Mouse (Mus musculus) heart, embryonic 11.5 days (tissue): ENCODE results near the gene Cdhr2. TPM values are rescaled to one million over a fixed set of nuclear protein-coding genes. Genes with fewer than 3 reads are reported as not detected.

Source experiments
- ATAC-seq: fragments of 200-750 bp; cut with Nextera tagmentation; replicated peaks from 2 replicates; pipeline ENCODE4 v1.8.0; 2017; ENCODE audit warnings: moderate library complexity; ENCODE audit not compliant: insufficient number of reproducible peaks, low FRiP score, low TSS enrichment
- H3K27ac ChIP-seq: fragments of 300-500 bp; sonication (generic); 2 replicates; pipeline ENCODE4 v1.5.1; 2014; ENCODE audit warnings: mild to moderate bottlenecking, low read depth, low read length
- H3K27me3 ChIP-seq: fragments of 300-500 bp; sonication (generic); 2 replicates; pipeline ENCODE4 v1.6.1; 2014; ENCODE audit warnings: mild to moderate bottlenecking, low read length, mixed read lengths; ENCODE audit not compliant: control insufficient read depth, insufficient read depth
- H3K36me3 ChIP-seq: fragments of 300-500 bp; sonication (generic); 2 replicates; pipeline ENCODE4 v1.6.1; 2014; ENCODE audit warnings: mild to moderate bottlenecking, low read length, moderate library complexity, mixed read lengths; ENCODE audit not compliant: control insufficient read depth, insufficient read depth
- H3K4me1 ChIP-seq: fragments of 300-500 bp; sonication (generic); 2 replicates; pipeline ENCODE4 v1.6.1; 2014; ENCODE audit warnings: low read length; ENCODE audit not compliant: control insufficient read depth, insufficient read depth
- H3K4me2 ChIP-seq: fragments of 300-500 bp; sonication (generic); 2 replicates; pipeline ENCODE4 v1.6.1; 2014; ENCODE audit warnings: mild to moderate bottlenecking, moderate library complexity
- H3K4me3 ChIP-seq: fragments of 300-500 bp; sonication (generic); 2 replicates; pipeline ENCODE4 v1.5.1; 2014; ENCODE audit warnings: low read depth, low read length
- H3K9ac ChIP-seq: fragments of 300-500 bp; sonication (generic); 2 replicates; pipeline ENCODE4 v1.6.1; 2014; ENCODE audit warnings: mild to moderate bottlenecking, low read depth, low read length, moderate library complexity
- H3K9me3 ChIP-seq: fragments of 300-500 bp; sonication (generic); replicated peaks from 2 replicates; pipeline ENCODE4 v1.6.1; 2016; ENCODE audit warnings: low read length; ENCODE audit not compliant: control insufficient read depth
- WGBS: fragments of 180-500 bp; shearing (Covaris S2); extraction: QIAGEN DNeasy Blood & Tissue Kit; methylation state at CpG from one replicate; pipeline ENCODE4 v1.1.7; 2014; ENCODE audit not compliant: insufficient replicate concordance; 5-methylcytosine and 5-hydroxymethylcytosine counted together
- polyA plus RNA-seq: library from polyadenylated mRNA; unstranded; fragments of >200 nt; fragmentation: Nextera tagmentation; extraction: Ambion mirVana; gene quantifications from 2 replicates; pipeline ENCODE4 v1.2.1, GENCODE M21; 2014

Cdhr2 gene
- polyA plus RNA-seq, 1 experiment from 2014 or later = 0.04 TPM

GRCm38 (mm10) chr13:54702507-54702906, 1.2 kb downstream of the Cdhr2 start:
- H3K27me3 ChIP-seq = no peaks in the 10 kb centered on the region; the same call in 1 of the 2 replicates
- no peak overlapping the region for H3K4me2 ChIP-seq
- ATAC-seq = no peak
- H3K9me3 ChIP-seq = no peaks in the 10 kb centered on the region
- no peak overlapping the region for H3K4me3 ChIP-seq
- no peak overlapping the region for H3K27ac ChIP-seq
- H3K36me3 ChIP-seq = no peaks in the 10 kb centered on the region
- no peak overlapping the region for H3K9ac ChIP-seq
- H3K4me1 ChIP-seq = no peaks in the 10 kb centered on the region
- WGBS = 59% methylated on average over 7 of the region's 7 CpGs

GRCm38 (mm10) chr13:54704890-54705289, 3.6 kb downstream of the Cdhr2 start:
- H3K27ac ChIP-seq = no peak overlapping the region
- no peak overlapping the region for H3K4me2 ChIP-seq
- 53% methylated on average over 6 of the region's 6 CpGs for WGBS
- H3K4me3 ChIP-seq = no peak overlapping the region
- H3K4me1 ChIP-seq = no peaks in the 10 kb centered on the region
- no peaks in the 10 kb centered on the region; the same call in 1 of the 2 replicates for H3K27me3 ChIP-seq
- no peak overlapping the region for H3K9ac ChIP-seq
- no peak for ATAC-seq
- H3K36me3 ChIP-seq = no peaks in the 10 kb centered on the region
- no peaks in the 10 kb centered on the region for H3K9me3 ChIP-seq

DNA sequence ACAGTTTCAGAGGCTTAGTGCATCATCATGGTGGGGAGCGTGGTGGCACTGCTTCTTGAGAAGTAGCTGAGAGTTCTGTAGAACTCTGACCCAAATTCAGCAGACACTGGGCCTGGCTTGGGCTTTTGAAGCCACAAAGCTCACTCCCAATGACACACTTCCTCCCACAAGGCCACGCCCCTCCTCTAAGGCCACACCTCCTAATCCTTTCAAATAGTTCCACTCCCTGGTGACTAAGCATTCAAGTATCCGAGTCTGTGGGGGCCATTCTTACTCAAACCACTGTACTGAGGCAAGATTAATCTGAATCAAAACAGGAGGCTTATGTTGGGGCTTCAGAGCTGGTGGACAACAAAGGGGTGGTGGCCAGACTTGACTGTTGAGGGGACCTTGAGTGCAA, 9.6 kb downstream of the Cdhr2 start:
- Histone ChIP-seq H3K27me3 (peaks cover under 1% of the 10 kb centered on the region), H3K27ac (no peak overlapping the region), H3K9me3 (no peaks in the 10 kb centered on the region), H3K9ac (no peak overlapping the region), H3K36me3 (no peaks in the 10 kb centered on the region), H3K4me1 (no peaks in the 10 kb centered on the region), H3K4me3 (no peak overlapping the region), H3K4me2 (no peak overlapping the region)
- no peak for ATAC-seq
- WGBS = 72% methylated on average over 3 of the region's 3 CpGs

DNA sequence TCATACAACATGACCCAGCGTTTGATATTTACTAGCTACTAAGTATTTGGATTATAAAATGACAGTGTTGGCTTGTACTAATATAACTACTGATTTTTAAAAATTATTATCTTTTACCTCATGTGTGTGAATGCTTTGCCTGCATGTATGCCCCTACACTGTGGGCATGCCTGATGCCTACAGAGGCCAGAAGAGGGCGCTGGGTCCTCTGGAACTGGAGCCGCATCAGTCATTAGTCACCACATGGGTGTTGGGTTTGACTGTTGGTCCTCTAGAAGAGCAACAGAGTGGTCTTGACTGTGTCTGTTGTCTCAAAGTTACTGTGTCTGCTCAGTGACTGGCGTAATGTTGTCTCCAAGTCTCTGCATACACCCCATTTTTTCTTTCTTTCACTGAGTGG, 13.1 kb downstream of the Cdhr2 start:
- Histone ChIP-seq H3K4me3 (no peak overlapping the region), H3K9ac (no peak overlapping the region), H3K27me3 (peaks cover 6% of the 10 kb centered on the region), H3K36me3 (no peaks in the 10 kb centered on the region), H3K4me2 (no peak overlapping the region), H3K9me3 (no peaks in the 10 kb centered on the region), H3K4me1 (no peaks in the 10 kb centered on the region), H3K27ac (no peak overlapping the region)
- no peak for ATAC-seq
- 37% methylated on average over 4 of the region's 4 CpGs for WGBS

DNA sequence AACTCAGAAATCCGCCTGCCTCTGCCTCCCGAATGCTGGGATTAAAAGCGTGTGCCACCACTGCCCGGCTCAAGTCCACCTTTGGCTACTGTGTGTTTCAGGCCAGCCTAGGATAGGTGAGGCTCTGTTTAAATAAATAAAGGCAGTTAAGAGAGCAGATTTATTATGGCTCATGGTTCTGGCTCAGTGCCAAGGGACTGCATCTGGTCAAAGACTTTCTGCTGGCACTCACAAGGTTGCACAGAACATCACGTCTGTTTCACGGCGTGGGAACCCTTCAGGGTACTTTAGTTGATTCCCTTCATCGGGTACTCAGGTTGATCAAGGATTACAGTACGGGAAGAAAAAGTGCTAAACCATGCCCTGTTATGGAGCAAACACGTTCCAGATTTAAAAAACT, 13.7 kb downstream of the Cdhr2 start:
- Histone ChIP-seq H3K4me3 (no peak overlapping the region), H3K36me3 (no peaks in the 10 kb centered on the region), H3K9me3 (no peaks in the 10 kb centered on the region), H3K4me2 (no peak overlapping the region), H3K27me3 (peaks cover 6% of the 10 kb centered on the region), H3K4me1 (no peaks in the 10 kb centered on the region), H3K27ac (no peak overlapping the region), H3K9ac (no peak overlapping the region)
- 67% methylated on average over 10 of the region's 10 CpGs for WGBS
- no peak for ATAC-seq

DNA sequence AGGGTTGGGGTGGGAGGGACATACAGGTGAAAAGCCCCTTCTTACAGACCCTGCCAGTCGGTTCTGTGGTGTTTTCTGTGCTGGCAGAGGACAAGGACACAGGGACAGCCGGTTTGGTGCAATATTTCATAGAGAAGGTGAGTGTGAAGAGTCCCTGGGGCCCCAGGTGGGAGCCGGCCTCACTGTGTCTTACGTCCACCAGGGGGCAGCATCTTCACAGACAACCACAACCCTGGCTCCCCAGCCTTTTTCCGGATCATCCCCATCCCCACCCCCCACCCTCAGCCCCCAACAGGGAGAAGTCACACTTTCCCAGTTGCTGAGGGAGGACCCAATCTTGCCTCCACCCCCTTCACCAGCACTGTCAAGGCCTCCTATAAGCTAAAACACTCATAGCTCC, 15.7 kb downstream of the Cdhr2 start:
- H3K9me3 ChIP-seq = no peaks in the 10 kb centered on the region
- ATAC-seq = no peak
- H3K4me2 ChIP-seq = no peak overlapping the region
- no peaks in the 10 kb centered on the region for H3K4me1 ChIP-seq
- no peaks in the 10 kb centered on the region for H3K36me3 ChIP-seq
- 2% methylated on average over 5 of the region's 5 CpGs for WGBS
- H3K4me3 ChIP-seq = no peak overlapping the region
- H3K9ac ChIP-seq = no peak overlapping the region
- H3K27ac ChIP-seq = no peak overlapping the region
- peaks cover 6% of the 10 kb centered on the region for H3K27me3 ChIP-seq

- Histone ChIP-seq H3K9ac (no peak overlapping the region), H3K4me2 (no peak overlapping the region), H3K27me3 (peaks cover under 1% of the 10 kb centered on the region; the same call in 1 of the 2 replicates), H3K4me1 (no peaks in the 10 kb centered on the region), H3K9me3 (no peaks in the 10 kb centered on the region), H3K4me3 (no peak overlapping the region), H3K36me3 (no peaks in the 10 kb centered on the region), H3K27ac (no peak overlapping the region)
- 79% methylated on average over 3 of the region's 3 CpGs for WGBS
- ATAC-seq = no peak
Measured at GRCm38 (mm10) chr13:54723143-54723542, 21.9 kb downstream of the Cdhr2 start.

DNA sequence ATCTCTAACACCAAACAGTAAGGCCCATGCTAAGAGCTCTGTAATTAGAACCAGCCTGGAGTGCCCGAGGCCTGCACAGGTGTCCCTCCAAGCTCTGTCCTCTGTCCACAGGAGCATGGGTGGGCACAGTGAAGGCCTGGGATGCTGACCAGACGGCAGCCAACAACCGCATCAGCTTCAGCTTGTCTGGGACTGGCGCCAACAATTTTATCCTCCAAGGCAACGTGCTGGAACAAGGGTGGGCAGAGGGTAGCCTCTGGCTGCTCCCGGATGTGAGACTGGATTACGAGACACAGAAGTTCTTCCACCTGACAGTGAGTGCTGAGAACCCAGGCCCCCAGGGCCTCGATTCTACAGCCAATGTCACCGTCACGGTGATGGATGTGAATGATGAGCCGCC, 24.9 kb downstream of the Cdhr2 start:
- H3K36me3 ChIP-seq = no peaks in the 10 kb centered on the region
- H3K4me3 ChIP-seq = no peak overlapping the region
- no peaks in the 10 kb centered on the region for H3K9me3 ChIP-seq
- H3K27ac ChIP-seq = no peak overlapping the region
- 70% methylated on average over 11 of the region's 11 CpGs for WGBS
- H3K4me2 ChIP-seq = no peak overlapping the region
- peaks cover 2% of the 10 kb centered on the region; the same call in 1 of the 2 replicates for H3K27me3 ChIP-seq
- no peak overlapping the region for H3K9ac ChIP-seq
- no peaks in the 10 kb centered on the region for H3K4me1 ChIP-seq
- ATAC-seq = no peak

DNA sequence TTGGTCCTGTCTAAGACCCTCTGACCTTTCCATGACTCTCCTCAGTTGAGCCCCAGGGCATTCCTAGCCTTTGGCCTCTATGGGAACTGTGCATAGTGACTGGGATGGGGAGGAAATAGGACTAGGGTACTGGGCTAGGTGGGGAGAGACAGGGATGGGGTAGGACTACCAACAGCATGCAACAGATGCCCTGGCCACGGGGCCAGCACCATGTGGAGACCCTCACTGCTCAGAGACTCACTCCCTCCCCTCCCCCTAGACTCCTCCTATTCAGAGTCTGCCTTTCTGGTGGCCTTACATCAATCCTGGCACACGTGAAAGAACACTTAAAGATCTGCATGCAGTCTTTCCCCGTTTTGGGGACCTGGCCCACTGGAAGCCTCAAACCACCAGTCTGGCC, 35.7 kb downstream of the Cdhr2 start:
- H3K27ac ChIP-seq = no peak overlapping the region
- peaks cover 5% of the 10 kb centered on the region; the same call in 1 of the 2 replicates for H3K4me1 ChIP-seq
- no peaks in the 10 kb centered on the region for H3K9me3 ChIP-seq
- peaks cover 62% of the 10 kb centered on the region for H3K27me3 ChIP-seq
- peak overlapping the region; percentile 74 for H3K4me2 ChIP-seq
- no peaks in the 10 kb centered on the region for H3K36me3 ChIP-seq
- WGBS = 18% methylated on average over 3 of the region's 3 CpGs
- peak overlapping the region; percentile 43 for H3K4me3 ChIP-seq
- no peak for ATAC-seq
- no peak overlapping the region for H3K9ac ChIP-seq
